ENCODE assay signal across 35 mouse cellular contexts in the genomic region with DNA sequence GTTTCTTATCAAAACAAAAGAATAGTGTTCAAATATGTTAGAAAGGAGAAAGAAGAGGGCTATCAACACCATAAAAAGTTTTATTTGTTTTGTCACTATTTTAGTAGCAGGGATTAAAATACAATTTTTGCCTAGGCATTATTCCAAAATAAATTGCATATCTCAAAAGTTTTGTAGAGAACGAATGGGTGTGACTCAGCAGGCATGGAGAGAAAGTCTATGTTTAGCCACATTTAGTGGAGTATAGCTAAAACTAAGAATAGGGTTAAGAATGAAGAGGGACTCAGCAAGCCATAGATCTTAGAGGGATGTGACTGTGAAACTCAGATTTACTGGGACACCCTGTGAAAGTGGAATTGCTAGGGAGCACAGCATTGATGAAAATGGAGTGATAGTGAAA. TPM values are rescaled to one million over a fixed set of nuclear protein-coding genes. Genes with fewer than 3 reads are reported as not detected.
A peak's percentile ranks its signal among the peaks of the same experiment; 100 is the strongest.
DNase-seq lines count a peak whose midpoint lies in the region; ATAC-seq and TF ChIP-seq lines count a peak whose summit lies in the region.
"Had no signal": no experiment of that assay in that cellular context is flagged by ENCODE, and none has a peak within 500 bp of the region (broad histone marks: within the 10 kb centered on the region; RNA-seq: fewer than 3 reads in every experiment).

No protein-coding gene starts in this region.

- no peaks in the 10 kb centered on the region for H3K9me3 ChIP-seq in heart, embryonic 11.5 days (replicated peaks; ENCODE audit: control insufficient read depth, low read length)
- no peaks in the 10 kb centered on the region for H3K9me3 ChIP-seq in kidney, embryonic 16.5 days (ENCODE audit: low read length)
- no peaks in the 10 kb centered on the region for H3K9me3 ChIP-seq in lung, embryonic 15.5 days
- H3K9me3 ChIP-seq in lung, postnatal 0 days (ENCODE audit: low read length), result no peaks in the 10 kb centered on the region
- H3K9me3 ChIP-seq: embryonic facial prominence, embryonic 12.5 days; embryonic facial prominence, embryonic 15.5 days; forebrain, embryonic 12.5 days; forebrain, embryonic 15.5 days; heart, embryonic 10.5 days; hindbrain, embryonic 12.5 days; hindbrain, embryonic 15.5 days had no signal

- no peak for TF ChIP-seq CTCF in lung, postnatal 0 days (IDR thresholded peaks at IDR 0.05)
- TF ChIP-seq CTCF in embryonic fibroblast, embryonic 13.5 days (IDR thresholded peaks at IDR 0.05; ENCODE audit: borderline replicate concordance, insufficient read depth, low read length), result no peak

- TF ChIP-seq EP300 in lung, postnatal 0 days (IDR thresholded peaks at IDR 0.05), result no peak

- no peak for TF ChIP-seq POLR2A in embryonic fibroblast, embryonic 13.5 days (IDR thresholded peaks at IDR 0.05; ENCODE audit: low read depth, low read length)

- no peaks in the 10 kb centered on the region for H3K27me3 ChIP-seq in heart, embryonic 11.5 days (ENCODE audit: control insufficient read depth, insufficient read depth, low read length)
- no peaks in the 10 kb centered on the region for H3K27me3 ChIP-seq in kidney, embryonic 16.5 days (ENCODE audit: insufficient read depth, low read length)
- no peaks in the 10 kb centered on the region for H3K27me3 ChIP-seq in lung, embryonic 15.5 days
- no peaks in the 10 kb centered on the region for H3K27me3 ChIP-seq in lung, postnatal 0 days (replicated peaks; ENCODE audit: insufficient read depth, low read length)
- H3K27me3 ChIP-seq: CH12.LX; embryonic facial prominence, embryonic 12.5 days; embryonic facial prominence, embryonic 15.5 days; forebrain, embryonic 15.5 days; hindbrain, embryonic 12.5 days; hindbrain, embryonic 15.5 days had no signal

- no peak for ATAC-seq in heart, embryonic 11.5 days (replicated peaks; ENCODE audit: insufficient number of reproducible peaks, low FRiP score, low TSS enrichment)
- no peak for ATAC-seq in kidney, embryonic 16.5 days (ENCODE audit: low FRiP score, low TSS enrichment)
- no peak for ATAC-seq in lung, embryonic 15.5 days (ENCODE audit: borderline replicate concordance, extremely low read depth, low FRiP score, low TSS enrichment)
- no peak for ATAC-seq in lung, postnatal 0 days
- ATAC-seq in monocyte, adult 5-6 weeks (replicated peaks; ENCODE audit: insufficient number of reproducible peaks, low FRiP score, low TSS enrichment, poor library complexity, severe bottlenecking), result no peak
- ATAC-seq: forebrain, embryonic 15.5 days had no signal

- H3K9ac ChIP-seq in heart, embryonic 11.5 days (ENCODE audit: low read depth, low read length), result no peak overlapping the region
- H3K9ac ChIP-seq in kidney, embryonic 16.5 days (replicated peaks; ENCODE audit: low read length), result no peak overlapping the region
- no peak overlapping the region for H3K9ac ChIP-seq in lung, embryonic 15.5 days
- no peak overlapping the region for H3K9ac ChIP-seq in lung, postnatal 0 days (replicated peaks; ENCODE audit: low read depth)
- H3K9ac ChIP-seq: embryonic facial prominence, embryonic 12.5 days; embryonic facial prominence, embryonic 15.5 days; forebrain, embryonic 12.5 days; forebrain, embryonic 15.5 days; hindbrain, embryonic 12.5 days; hindbrain, embryonic 15.5 days had no signal

- no peaks in the 10 kb centered on the region for H3K4me1 ChIP-seq in heart, embryonic 11.5 days (ENCODE audit: control insufficient read depth, insufficient read depth, low read length)
- peaks cover 33% of the 10 kb centered on the region for H3K4me1 ChIP-seq in kidney, embryonic 16.5 days (ENCODE audit: insufficient read depth, low read length)
- peaks cover 17% of the 10 kb centered on the region for H3K4me1 ChIP-seq in lung, embryonic 15.5 days
- no peaks in the 10 kb centered on the region; the same call in 1 of the 2 replicates for H3K4me1 ChIP-seq in lung, postnatal 0 days (ENCODE audit: insufficient read depth, low read depth, low read length)
- H3K4me1 ChIP-seq in embryonic fibroblast, embryonic 13.5 days (ENCODE audit: control insufficient read depth, insufficient read depth, low read length), result no peaks in the 10 kb centered on the region; the same call in 1 of the 2 replicates
- H3K4me1 ChIP-seq: embryonic facial prominence, embryonic 12.5 days; embryonic facial prominence, embryonic 15.5 days; forebrain, embryonic 12.5 days; forebrain, embryonic 15.5 days; heart, embryonic 10.5 days; hindbrain, embryonic 12.5 days; hindbrain, embryonic 15.5 days had no signal

- H3K36me3 ChIP-seq in heart, embryonic 11.5 days (ENCODE audit: control insufficient read depth, insufficient read depth, low read length), result no peaks in the 10 kb centered on the region
- H3K36me3 ChIP-seq in kidney, embryonic 16.5 days (ENCODE audit: insufficient read depth, low read length), result no peaks in the 10 kb centered on the region
- no peaks in the 10 kb centered on the region for H3K36me3 ChIP-seq in lung, embryonic 15.5 days
- H3K36me3 ChIP-seq in lung, postnatal 0 days (ENCODE audit: insufficient read depth, low read length), result no peaks in the 10 kb centered on the region
- H3K36me3 ChIP-seq: embryonic facial prominence, embryonic 12.5 days; embryonic facial prominence, embryonic 15.5 days; forebrain, embryonic 12.5 days; forebrain, embryonic 15.5 days; G1E; heart, embryonic 10.5 days; hindbrain, embryonic 12.5 days; hindbrain, embryonic 15.5 days had no signal

- H3K4me3 ChIP-seq in heart, embryonic 11.5 days (ENCODE audit: low read depth, low read length), result no peak overlapping the region
- no peak overlapping the region for H3K4me3 ChIP-seq in kidney, embryonic 16.5 days (ENCODE audit: low read length)
- no peak overlapping the region for H3K4me3 ChIP-seq in lung, embryonic 15.5 days
- no peak overlapping the region for H3K4me3 ChIP-seq in lung, postnatal 0 days (ENCODE audit: low read depth, low read length)
- no peak overlapping the region for H3K4me3 ChIP-seq in embryonic fibroblast, embryonic 13.5 days (ENCODE audit: insufficient read depth, low read length)
- H3K4me3 ChIP-seq: embryonic facial prominence, embryonic 12.5 days; embryonic facial prominence, embryonic 15.5 days; erythroblast, embryonic 14.5 days; forebrain, embryonic 12.5 days; forebrain, embryonic 15.5 days; heart, adult 2 months; heart, embryonic 10.5 days; hindbrain, embryonic 12.5 days; hindbrain, embryonic 15.5 days had no signal

- no peak overlapping the region for H3K27ac ChIP-seq in heart, embryonic 11.5 days (ENCODE audit: low read depth, low read length)
- peak overlapping the region; percentile 94 for H3K27ac ChIP-seq in kidney, embryonic 16.5 days (ENCODE audit: low read length)
- peak overlapping the region; percentile 83 for H3K27ac ChIP-seq in lung, embryonic 15.5 days
- H3K27ac ChIP-seq in lung, postnatal 0 days (ENCODE audit: low read length), result no peak overlapping the region
- peak overlapping the region; percentile 65; the same call in 1 of the 2 replicates for H3K27ac ChIP-seq in embryonic fibroblast, embryonic 13.5 days (ENCODE audit: insufficient read depth, low read length)
- H3K27ac ChIP-seq: embryonic facial prominence, embryonic 12.5 days; embryonic facial prominence, embryonic 15.5 days; forebrain, embryonic 12.5 days; forebrain, embryonic 15.5 days; heart, adult 2 months; heart, embryonic 10.5 days; hindbrain, embryonic 12.5 days; hindbrain, embryonic 15.5 days had no signal

- no peak overlapping the region for H3K4me2 ChIP-seq in heart, embryonic 11.5 days
- no peak overlapping the region for H3K4me2 ChIP-seq in kidney, embryonic 16.5 days (replicated peaks; ENCODE audit: low read depth, low read length)
- H3K4me2 ChIP-seq in lung, embryonic 15.5 days, result no peak overlapping the region
- no peak overlapping the region for H3K4me2 ChIP-seq in lung, postnatal 0 days (replicated peaks; ENCODE audit: low read depth, low read length)
- H3K4me2 ChIP-seq: embryonic facial prominence, embryonic 12.5 days; embryonic facial prominence, embryonic 15.5 days; forebrain, embryonic 12.5 days; forebrain, embryonic 15.5 days; hindbrain, embryonic 12.5 days; hindbrain, embryonic 15.5 days had no signal

- DNase-seq in heart, adult 11 months, result peak; percentile 7
- no peak for DNase-seq in kidney, postnatal 4 days
- no peak for DNase-seq in lung, postnatal 0 days (ENCODE audit: low spot score)
- DNase-seq: adrenal gland, adult 2 months; adrenal gland, postnatal 14 days; B cell, adult 2 months; cerebellum, adult 11 months; cerebellum, adult 2 months; cerebellum, adult 9-11 months; cerebellum, postnatal 25 days; gastrocnemius, postnatal 25 days; heart, adult 2 months had no signal

- 55% methylated on average over 1 of the region's 1 CpGs for WGBS in heart, embryonic 11.5 days (ENCODE audit: insufficient replicate concordance)
- WGBS in kidney, embryonic 16.5 days, result 22% methylated on average over 1 of the region's 1 CpGs
- WGBS in lung, embryonic 15.5 days, result 27% methylated on average over 1 of the region's 1 CpGs
- WGBS in lung, postnatal 0 days, result 29% methylated on average over 1 of the region's 1 CpGs

RNA-seq across cellular contexts. Expression of gene Gm10295, which starts 47.1 kb away (rescaled TPM):
- not detected in 2 replicates for polyA plus RNA-seq in heart, embryonic 11.5 days (2014; fragmentation: Nextera tagmentation; extraction: Ambion mirVana)
- polyA plus RNA-seq in kidney, embryonic 16.5 days (2015; fragmentation: Nextera tagmentation; extraction: Ambion mirVana), result not detected in 2 replicates
- polyA plus RNA-seq in lung, embryonic 15.5 days (2015; fragmentation: Nextera tagmentation; extraction: Ambion mirVana), result not detected in 2 replicates
- polyA plus RNA-seq in lung, postnatal 0 days (2015; fragmentation: Nextera tagmentation; extraction: Ambion mirVana), result not detected in 2 replicates
- not detected in 2 replicates for polyA plus RNA-seq in embryonic fibroblast, embryonic 13.5 days (2011; ENCODE audit: insufficient read length, low read depth, missing spikeins)
- total RNA-seq in monocyte, adult 5-6 weeks (2017), result not detected in 3 replicates
- total RNA-seq: adrenal gland, adult 2 months; adrenal gland, postnatal 14 days; adrenal gland, postnatal 4 days; CH12.LX; common myeloid progenitor, adult 5-6 weeks; gastrocnemius, adult 8-10 months; gastrocnemius, postnatal 25 days; heart, adult 2 months; heart, postnatal 25 days; hematopoietic stem cell, adult 5-6 weeks had no signal
- polyA plus RNA-seq: adrenal gland, adult 2 months; cerebellum, adult 2 months; embryonic facial prominence, embryonic 12.5 days; embryonic facial prominence, embryonic 15.5 days; erythroblast, embryonic 14.5 days; forebrain, embryonic 12.5 days; forebrain, embryonic 15.5 days; G1E; gonadal fat pad, adult 2 months; heart, adult 2 months; heart, embryonic 10.5 days; heart, embryonic 14.5 days; heart, postnatal 0 days; hindbrain, embryonic 12.5 days; hindbrain, embryonic 15.5 days had no signal

Comparison
In these comparisons a context has a peak if more than half of its experiments do, and no peak if none do; other contexts are left out.
1. H3K27ac ChIP-seq: peak in kidney, embryonic 16.5 days (single experiment), lung, embryonic 15.5 days (single experiment) and embryonic fibroblast, embryonic 13.5 days (single experiment); none in heart, embryonic 11.5 days (single experiment) and lung, postnatal 0 days (single experiment).